Mouse (Mus musculus) cerebellum, adult 2 months (tissue): Measurements from ENCODE around the gene Cd80. TPM values are rescaled to one million over a fixed set of nuclear protein-coding genes. Genes with fewer than 3 reads are reported as not detected.
"Not testable (repeated sequence)": the region's sequence is repeated elsewhere in the genome, so short reads cannot be mapped to it uniquely, and the experiment has no call there.

Experiments
- DNase-seq, 2 experiments: peaks; one replicate each; pipeline ENCODE4 v3.0.0; 2021
- H3K27ac ChIP-seq: fragments of 200-500 bp; 2 replicates; pipeline ENCODE4 v1.5.1; 2012; ENCODE audit warnings: low read length, control low read depth, inconsistent platforms; ENCODE audit not compliant: insufficient read depth
- H3K27me3 ChIP-seq: fragments of 200-500 bp; 2 replicates; pipeline ENCODE4 v1.6.1; 2012; ENCODE audit warnings: inconsistent platforms, mild to moderate bottlenecking, low read length, moderate library complexity; ENCODE audit not compliant: control insufficient read depth, insufficient read depth
- H3K4me1 ChIP-seq: fragments of 200-500 bp; 2 replicates; pipeline ENCODE4 v1.6.1; 2011; ENCODE audit warnings: low read length; ENCODE audit not compliant: control insufficient read depth, insufficient read depth
- H3K4me3 ChIP-seq: fragments of 200-500 bp; replicated peaks from 2 replicates; pipeline ENCODE3; 2011; ENCODE audit warnings: mild to moderate bottlenecking, low read depth, low read length, control low read depth; ENCODE audit not compliant: insufficient read depth
- CTCF ChIP-seq: fragments of 200-500 bp; IDR thresholded peaks from 2 replicates; pipeline ENCODE4 v1.5.1; 2011; ENCODE audit warnings: low read depth, mild to moderate bottlenecking, control low read depth, low read length, moderate library complexity, borderline replicate concordance; ENCODE audit not compliant: insufficient read depth
- POLR2A ChIP-seq: fragments of 200-500 bp; IDR thresholded peaks from 2 replicates; pipeline ENCODE4 v1.6.1; 2011; ENCODE audit warnings: low read length, control low read depth, borderline replicate concordance; ENCODE audit not compliant: insufficient read depth
- whole genome bisulfite sequencing: fragments of 180-500 bp; shearing (Covaris S2); methylation state at CpG from one replicate; pipeline ENCODE4 v1.1.7; 2018; 5-methylcytosine and 5-hydroxymethylcytosine counted together
- polyA plus RNA-seq: library from polyadenylated mRNA; depleted of rRNA; stranded (reverse); fragments of >200 nt; gene quantifications from 2 replicates; pipeline ENCODE4 v1.2.3, GENCODE M21; 2012

Gene Cd80
- polyA plus RNA-seq, 1 experiment, result 0.34 TPM

GRCm38 (mm10) chr16:38476312-38477240 is 21.2 kb downstream of the Cd80 start:
- peak overlapping the region; percentile 49 for H3K4me3 ChIP-seq
- DNase-seq, result peak; percentile 49 to 50
- TF ChIP-seq POLR2A, result no peak
- TF ChIP-seq CTCF, result no peak
- WGBS, result 5% methylated on average over 34 of the region's 34 CpGs
- 0 out of 2 replicates have a peak, but pooled peaks cover 5% of the 10 kb centered on the region for H3K4me1 ChIP-seq
- no peaks in the 10 kb centered on the region for H3K27me3 ChIP-seq
- no peak overlapping the region for H3K27ac ChIP-seq

DNA sequence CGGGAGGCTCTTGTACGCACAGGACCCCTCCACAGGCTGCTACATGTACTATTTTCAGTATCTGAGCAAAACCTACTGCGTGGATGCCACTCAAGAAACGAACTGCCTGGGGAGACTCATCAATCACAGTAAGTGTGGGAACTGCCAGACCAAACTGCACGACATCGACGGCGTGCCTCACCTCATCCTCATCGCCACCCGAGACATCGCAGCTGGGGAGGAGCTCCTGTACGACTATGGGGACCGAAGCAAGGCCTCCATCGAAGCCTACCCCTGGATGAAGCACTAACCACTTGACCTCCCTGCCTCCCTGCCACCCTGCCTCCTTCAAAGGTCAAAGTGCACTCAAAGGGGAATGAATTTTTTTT is 21.9 kb downstream of the Cd80 start:
- not testable (repeated sequence) for DNase-seq, H3K4me1 ChIP-seq, H3K27ac ChIP-seq, H3K27me3 ChIP-seq
- 36% methylated on average over 14 of the region's 14 CpGs for WGBS
- peak overlapping the region; percentile 49 for H3K4me3 ChIP-seq

- 0 out of 2 replicates have a peak, but pooled peaks cover 5% of the 10 kb centered on the region for H3K4me1 ChIP-seq
- TF ChIP-seq CTCF (no peak), POLR2A (no peak)
- 95% methylated on average over 3 of the region's 3 CpGs for WGBS
Observed at GRCm38 (mm10) chr16:38478296-38478695, 22.9 kb downstream of the Cd80 start.

GRCm38 (mm10) chr16:38481327-38481726 is 26.0 kb downstream of the Cd80 start:
- Histone ChIP-seq H3K27ac (no peak overlapping the region), H3K4me3 (no peak overlapping the region), H3K27me3 (no peaks in the 10 kb centered on the region; the same call in 1 of the 2 replicates), H3K4me1 (0 out of 2 replicates have a peak, but pooled peaks cover 5% of the 10 kb centered on the region)
- no peak for DNase-seq
- WGBS, result 90% methylated on average over 4 of the region's 4 CpGs
- TF ChIP-seq CTCF (no peak), POLR2A (no peak)

More at GRCm38 (mm10) chr16:38478296-38478695, 22.9 kb downstream of the Cd80 start:
- H3K27ac ChIP-seq, result no peak overlapping the region
- no peak for DNase-seq
- H3K27me3 ChIP-seq, result no peaks in the 10 kb centered on the region
- H3K4me3 ChIP-seq, result no peak overlapping the region

DNA sequence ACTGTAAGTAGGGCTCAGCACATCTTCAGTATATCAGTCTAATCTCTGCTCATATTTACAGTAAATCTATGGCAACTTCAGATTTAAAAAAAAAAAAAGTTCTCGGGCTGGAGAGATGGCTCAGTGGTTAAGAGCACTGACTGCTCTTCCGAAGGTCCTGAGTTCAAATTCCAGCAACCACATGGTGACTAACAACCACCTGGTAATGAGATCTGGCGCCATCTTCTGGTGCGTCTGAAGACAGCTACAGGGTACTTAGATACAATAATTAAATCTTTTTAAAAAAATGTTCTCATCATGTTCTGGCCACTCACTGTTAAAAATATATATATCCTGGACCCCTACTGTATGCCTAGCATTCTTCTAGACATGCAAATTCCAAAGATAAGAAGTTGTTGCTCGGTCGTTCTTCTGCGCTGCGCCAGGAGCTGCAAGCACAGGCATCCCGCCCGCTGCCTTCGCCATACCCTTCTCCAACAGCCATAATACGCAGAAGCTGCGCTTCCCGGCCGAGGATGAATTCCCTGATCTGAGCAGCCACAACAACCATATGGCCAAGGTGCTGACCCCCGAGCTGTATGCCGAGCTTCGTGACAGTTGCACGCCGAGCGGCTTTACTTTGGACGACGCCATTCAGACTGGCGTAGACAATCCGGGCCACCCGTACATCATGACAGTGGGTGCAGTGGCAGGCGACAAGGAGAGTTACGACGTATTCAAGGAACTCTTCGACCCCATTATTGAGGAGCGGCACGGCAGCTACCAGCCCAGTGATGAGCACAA is 27.6 kb downstream of the Cd80 start:
- TF ChIP-seq POLR2A (no peak), CTCF (peak; percentile 20; the same call in 1 of the 2 replicates)
- 17% methylated on average over 32 of the region's 32 CpGs for WGBS
- DNase-seq, result peak in 1 of 2 experiments; percentile 11
- Histone ChIP-seq H3K4me3 (peak overlapping the region; percentile 29), H3K27ac (no peak overlapping the region), H3K4me1 (no peaks in the 10 kb centered on the region), H3K27me3 (no peaks in the 10 kb centered on the region; the same call in 1 of the 2 replicates)

DNA sequence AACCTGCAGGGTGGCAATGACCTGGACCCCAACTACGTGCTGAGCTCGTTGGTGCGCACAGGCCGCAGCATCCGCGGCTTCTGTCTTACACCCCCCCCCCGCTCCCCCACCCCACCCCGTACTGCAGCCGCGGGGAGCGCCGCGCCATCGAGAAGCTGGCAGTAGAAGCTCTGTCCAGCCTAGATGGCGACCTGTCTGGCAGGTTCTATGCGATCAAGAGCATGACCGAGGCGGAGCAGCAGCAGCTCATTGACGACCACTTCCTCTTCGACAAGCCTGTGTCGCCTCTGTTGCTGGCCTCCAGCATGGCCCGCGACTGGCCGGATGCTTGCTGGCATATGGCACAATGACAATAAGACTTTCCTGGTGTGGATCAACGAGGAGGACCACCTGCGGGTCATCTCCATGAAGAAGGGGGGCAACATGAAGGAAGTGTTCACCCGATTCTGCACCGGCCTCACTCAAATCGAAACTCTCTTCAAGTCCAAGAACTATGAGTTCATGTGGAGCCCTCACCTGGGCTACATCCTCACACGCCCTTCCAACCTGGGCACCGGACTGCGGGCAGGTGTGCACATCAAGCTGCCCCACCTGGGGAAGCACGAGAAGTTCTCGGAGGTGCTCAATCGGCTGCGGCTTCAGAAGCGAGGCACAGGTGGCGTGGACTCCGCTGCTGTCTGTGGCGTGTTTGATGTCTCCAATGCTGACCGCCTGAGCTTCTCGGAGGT is 28.4 kb downstream of the Cd80 start:
- no peak overlapping the region for H3K4me3 ChIP-seq
- H3K27me3 ChIP-seq, result no peaks in the 10 kb centered on the region; the same call in 1 of the 2 replicates
- no peaks in the 10 kb centered on the region for H3K4me1 ChIP-seq
- TF ChIP-seq POLR2A (no peak), CTCF (no peak)
- 28% methylated on average over 42 of the region's 42 CpGs for WGBS
- H3K27ac ChIP-seq, result no peak overlapping the region
- no peak for DNase-seq

DNA sequence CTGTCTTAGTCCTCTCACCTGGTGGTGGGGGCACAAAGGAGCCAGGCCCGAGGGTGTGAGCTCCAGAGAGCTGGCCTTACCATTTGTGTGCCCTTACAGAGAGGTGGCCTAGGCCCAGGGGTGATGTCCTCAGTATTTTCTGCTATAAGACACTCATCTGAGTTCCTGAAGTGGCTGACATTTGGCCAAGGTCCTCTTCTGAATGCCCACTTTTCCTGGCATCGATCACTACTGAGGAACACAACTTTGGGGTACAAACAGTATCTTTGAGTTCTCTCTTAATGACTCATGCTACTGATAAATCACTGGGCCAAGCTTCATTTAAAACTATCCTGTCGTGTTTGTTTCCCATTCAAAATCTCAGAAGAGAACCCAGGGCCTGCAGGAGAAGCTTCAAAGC is 37.2 kb downstream of the Cd80 start:
- Histone ChIP-seq H3K27ac (no peak overlapping the region), H3K4me3 (no peak overlapping the region)
- WGBS, result 77% methylated on average over 3 of the region's 3 CpGs

More for the DNA sequence above, 37.2 kb downstream of the Cd80 start:
- no peak for DNase-seq
- Histone ChIP-seq H3K4me1 (no peaks in the 10 kb centered on the region), H3K27me3 (no peaks in the 10 kb centered on the region)
- no peak for TF ChIP-seq POLR2A
- TF ChIP-seq CTCF, result no peak
